In the genomic region with DNA sequence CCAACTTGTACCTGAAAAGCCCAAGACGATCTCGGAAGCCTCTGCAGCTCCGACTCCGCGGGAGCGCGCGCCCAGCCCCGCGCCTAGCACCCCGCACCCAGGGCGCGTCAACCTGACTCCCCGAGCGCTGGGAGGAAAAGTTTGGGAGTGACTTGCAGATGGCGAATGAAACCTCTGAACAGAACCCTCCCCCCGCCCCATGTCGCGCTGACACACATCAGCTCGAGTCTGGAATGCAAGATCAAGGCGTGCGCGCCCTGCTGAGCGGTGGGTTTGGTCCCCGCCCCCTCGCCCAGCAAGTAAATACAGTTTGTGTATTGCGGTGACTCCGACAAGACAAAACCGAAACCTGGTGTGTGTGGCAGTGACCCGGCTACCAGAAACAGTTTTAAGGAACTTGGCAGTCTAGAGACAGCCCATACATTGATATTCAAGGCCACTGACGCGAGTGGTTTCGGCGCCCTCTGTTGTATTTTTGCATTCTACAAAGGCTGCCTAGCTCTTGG, we compare ENCODE assay signal across 8 mouse cellular contexts. TPM values are rescaled to one million over a fixed set of nuclear protein-coding genes. Genes with fewer than 3 reads are reported as not detected.
DNase-seq lines count a peak whose midpoint lies in the region; ATAC-seq and TF ChIP-seq lines count a peak whose summit lies in the region.

A gene (minus strand): TSS at position 193 of the 506 bp plus-strand sequence.

- WGBS in hindbrain, embryonic 15.5 days = under 1% methylated on average over 34 of the region's 34 CpGs

- peak within 1 kb of the TSS; percentile 66 for H3K27ac ChIP-seq in MEL (ENCODE audit: control insufficient read depth, low read depth, low read length)
- peak within 1 kb of the TSS; percentile 89 for H3K27ac ChIP-seq in hindbrain, embryonic 15.5 days (replicated peaks)

- H3K79me2 ChIP-seq in MEL (ENCODE audit: control insufficient read depth, insufficient read depth, low read length, poor library complexity) = peaks cover 49% of the 10 kb centered on the region

- peak within 1 kb of the TSS; percentile 91 for H3K9ac ChIP-seq in MEL (ENCODE audit: control insufficient read depth, low read depth, low read length, poor library complexity, severe bottlenecking)
- peak within 1 kb of the TSS; percentile 77 for H3K9ac ChIP-seq in hindbrain, embryonic 15.5 days

- peaks cover 0 to 33% of the 10 kb centered on the region in 2 experiments; a peak in 3 of 4 replicates for H3K36me3 ChIP-seq in MEL (ENCODE audit: control insufficient read depth in 1 of 2, insufficient read depth in 2 of 2, low read length in 2 of 2)
- H3K36me3 ChIP-seq in hindbrain, embryonic 15.5 days = no peaks in the 10 kb centered on the region

- peak within 1 kb of the TSS; percentile 96 to 97 for H3K4me3 ChIP-seq in MEL (ENCODE audit: control insufficient read depth in 1 of 2, insufficient read depth in 1 of 2, low read depth in 2 of 2, low read length in 2 of 2)
- peak within 1 kb of the TSS; percentile 83 for H3K4me3 ChIP-seq in hindbrain, embryonic 15.5 days

- H3K27me3 ChIP-seq in MEL (ENCODE audit: control insufficient read depth in 1 of 2, insufficient read depth in 2 of 2, low read length in 2 of 2) = no peaks in the 10 kb centered on the region
- H3K27me3 ChIP-seq in hindbrain, embryonic 15.5 days = no peaks in the 10 kb centered on the region

- no peak for TF ChIP-seq CTCF in MEL (IDR thresholded peaks at IDR 0.05 in 2 of 3, conservative IDR thresholded peaks at IDR 0.05 in 1 of 3; ENCODE audit: control insufficient read depth in 1 of 3, insufficient read depth in 1 of 3, low read depth in 2 of 3, low read length in 3 of 3, poor library complexity in 1 of 3, severe bottlenecking in 1 of 3)

- TF ChIP-seq RAD21 in MEL (IDR thresholded peaks at IDR 0.05; ENCODE audit: low read depth, low read length) = no peak

- peak; percentile 31 for ATAC-seq in hindbrain, embryonic 15.5 days (ENCODE audit: low FRiP score, low read depth)

- peaks cover 17 to 47% of the 10 kb centered on the region in 2 experiments for H3K4me1 ChIP-seq in MEL (ENCODE audit: control insufficient read depth in 1 of 2, insufficient read depth in 2 of 2, low read length in 2 of 2)
- H3K4me1 ChIP-seq in hindbrain, embryonic 15.5 days (replicated peaks) = peaks cover 40% of the 10 kb centered on the region

- H3K9me3 ChIP-seq in MEL (replicated peaks; ENCODE audit: insufficient read depth, low read length) = no peaks in the 10 kb centered on the region
- no peaks in the 10 kb centered on the region for H3K9me3 ChIP-seq in hindbrain, embryonic 15.5 days

- H3K4me2 ChIP-seq in hindbrain, embryonic 15.5 days = peak within 1 kb of the TSS; percentile 97

- no peak for TF ChIP-seq EP300 in MEL (IDR thresholded peaks at IDR 0.05; ENCODE audit: low read depth in 1 of 2, low read length in 2 of 2)

- DNase-seq in MEL (ENCODE audit: low read depth, low spot score) = peak; percentile 94
- DNase-seq in c-Kit-positive CD71-positive TER-119-negative erythroid progenitor cells, embryonic 14.5 days (ENCODE audit: low read depth) = peak; percentile 15
- peak; percentile 69 for DNase-seq in forelimb bud, embryonic 11.5 days (ENCODE audit: low read depth, low spot score)
- DNase-seq in layer of hippocampus, postnatal 36 days = peak; percentile 48
- DNase-seq in lung, postnatal 25 days (ENCODE audit: low spot score) = peak; percentile 83
- peak; percentile 75 for DNase-seq in retina, postnatal 1 day
- DNase-seq in urinary bladder, postnatal 36 days (ENCODE audit: low spot score in 2 of 2) = peak; percentile 52 to 60

- TF ChIP-seq POLR2A in MEL (IDR thresholded peaks at IDR 0.05; ENCODE audit: control insufficient read depth in 1 of 2, insufficient read depth in 1 of 2, low read depth in 1 of 2, low read length in 2 of 2, poor library complexity in 1 of 2) = peak; percentile 62 to 74; a peak in 2 of 4 replicates

TF ChIP-seq in MEL, 35 proteins besides CTCF, POLR2A, EP300 and RAD21:
- TF ChIP-seq ZMIZ1 (IDR thresholded peaks at IDR 0.05; ENCODE audit: low read depth, low read length) (no peak; the same call in 1 of the 2 replicates), BHLHE40 (IDR thresholded peaks at IDR 0.05; ENCODE audit: borderline replicate concordance, low read depth, low read length) (0 out of 2 replicates have a peak, but pooled peaks have one; percentile 15), CHD2 (IDR thresholded peaks at IDR 0.05; ENCODE audit: low read length) (no peak), GATA1 (IDR thresholded peaks at IDR 0.05; ENCODE audit: low read depth, low read length) (no peak), ZNF384 (IDR thresholded peaks at IDR 0.05; ENCODE audit: low read depth, low read length) (no peak), TAL1 (IDR thresholded peaks at IDR 0.05; ENCODE audit: low read length) (no peak), POLR2AphosphoS2 (IDR thresholded peaks at IDR 0.05; ENCODE audit: low read length) (peak; percentile 72; the same call in 1 of the 2 replicates), MEF2A (IDR thresholded peaks at IDR 0.05; ENCODE audit: extremely low read depth, insufficient replicate concordance, low read depth, low read length, poor library complexity, severe bottlenecking) (0 out of 2 replicates have a peak, but pooled peaks have one; percentile 4), TBP (IDR thresholded peaks at IDR 0.05; ENCODE audit: low read depth, low read length) (no peak; the same call in 1 of the 2 replicates), ETS1 (IDR thresholded peaks at IDR 0.05; ENCODE audit: low read depth, low read length) (peak; percentile 19; the same call in 1 of the 2 replicates), SIN3A (IDR thresholded peaks at IDR 0.05; ENCODE audit: low read length) (peak; percentile 86; the same call in 1 of the 2 replicates), JUND (IDR thresholded peaks at IDR 0.05; ENCODE audit: low read depth, low read length) (no peak), ZKSCAN1 (IDR thresholded peaks at IDR 0.05; ENCODE audit: low read depth, low read length) (no peak), ELF1 (IDR thresholded peaks at IDR 0.05; ENCODE audit: low read depth, low read length) (0 out of 2 replicates have a peak, but pooled peaks have one; percentile 10), MAFK (IDR thresholded peaks at IDR 0.05; ENCODE audit: borderline replicate concordance, low read depth, low read length) (no peak), KAT2A (conservative IDR thresholded peaks at IDR 0.05; ENCODE audit: low read depth, low read length) (no peak), E2F4 (IDR thresholded peaks at IDR 0.05; ENCODE audit: borderline replicate concordance, low read depth, low read length) (no peak), MAZ (IDR thresholded peaks at IDR 0.05; ENCODE audit: low read depth, low read length) (no peak), ZC3H11A (IDR thresholded peaks at IDR 0.05; ENCODE audit: low read depth, low read length) (no peak), NRF1 (IDR thresholded peaks at IDR 0.05; ENCODE audit: insufficient read depth, low read depth, low read length, poor library complexity, severe bottlenecking) (peak; percentile 43; the same call in 1 of the 2 replicates), GABPA (IDR thresholded peaks at IDR 0.05; ENCODE audit: low read depth, low read length) (no peak; the same call in 1 of the 2 replicates), MYB (IDR thresholded peaks at IDR 0.05; ENCODE audit: low read depth, low read length) (no peak), MAX (IDR thresholded peaks at IDR 0.05; ENCODE audit: low read length) (0 out of 2 replicates have a peak, but pooled peaks have one; percentile 59), USF2 (IDR thresholded peaks at IDR 0.05; ENCODE audit: borderline replicate concordance in 1 of 2, insufficient read depth in 1 of 2, low read depth in 1 of 2, low read length in 2 of 2) (no peak), TCF12 (IDR thresholded peaks at IDR 0.05; ENCODE audit: low read depth, low read length) (peak; percentile 47; the same call in 1 of the 2 replicates), HCFC1 (IDR thresholded peaks at IDR 0.05; ENCODE audit: low read depth, low read length) (peak; percentile 39; the same call in 1 of the 2 replicates), NELFE (IDR thresholded peaks at IDR 0.05; ENCODE audit: low read depth, low read length) (peak; percentile 70), RCOR1 (IDR thresholded peaks at IDR 0.05; ENCODE audit: low read depth, low read length) (no peak), MYC (IDR thresholded peaks at IDR 0.05; ENCODE audit: low read depth, low read length) (no peak), CHD1 (IDR thresholded peaks at IDR 0.05; ENCODE audit: low read depth, low read length) (no peak), POLR2AphosphoS5 (IDR thresholded peaks at IDR 0.05; ENCODE audit: borderline replicate concordance, low read depth, low read length) (no peak), UBTF (IDR thresholded peaks at IDR 0.05; ENCODE audit: borderline replicate concordance, insufficient read depth, low read depth, low read length) (no peak), SMC3 (IDR thresholded peaks at IDR 0.05; ENCODE audit: low read depth, low read length) (no peak), USF1 (IDR thresholded peaks at IDR 0.05; ENCODE audit: low read depth, low read length) (no peak), MXI1 (IDR thresholded peaks at IDR 0.05; ENCODE audit: low read depth, low read length) (peak; percentile 82)

RNA-seq across cellular contexts. Expression of the gene that starts here (rescaled TPM):
- total RNA-seq in MEL (2012; rRNA removed) = 14.3 and 14.9 TPM in 2 replicates
- 10 to 100 TPM in 1 of 2 experiments, not detected in 1; 18.1 TPM for polyA plus RNA-seq in MEL (2012; ENCODE audit: insufficient read depth in 1 of 2, insufficient read length in 2 of 2, low read depth in 1 of 2, low replicate concordance in 2 of 2, missing spikeins in 1 of 2)
- 22.3 and 27.0 TPM in 2 replicates for polyA plus RNA-seq in hindbrain, embryonic 15.5 days (2015; fragmentation: Nextera tagmentation; extraction: Ambion mirVana)
- total RNA-seq in layer of hippocampus, postnatal 36 days (2021) = 10 to 100 TPM; 43.2 to 43.4 TPM

Comparison
In these comparisons a context has a peak if more than half of its experiments do, and no peak if none do; other contexts are left out.
1. Peak in every context shown above with its lines: DNase-seq, ATAC-seq, H3K4me3 ChIP-seq and H3K27ac ChIP-seq.
2. DNase-seq: peak in every context shown above with its lines; median percentile 94 in MEL; 83 in lung, postnatal 25 days; 75 in retina, postnatal 1 day; 69 in forelimb bud, embryonic 11.5 days; 56 in urinary bladder, postnatal 36 days; 48 in layer of hippocampus, postnatal 36 days; 15 in c-Kit-positive CD71-positive TER-119-negative erythroid progenitor cells, embryonic 14.5 days.